Mouse (Mus musculus) hindbrain, embryonic 11.5 days (tissue): Measurements from ENCODE around the gene Tomm40l. TPM values are rescaled to one million over a fixed set of nuclear protein-coding genes. Genes with fewer than 3 reads are reported as not detected.

Experiments used
- polyA plus RNA-seq: library from polyadenylated mRNA; unstranded; fragments of >200 nt; fragmentation: Nextera tagmentation; extraction: Ambion mirVana; gene quantifications from 2 replicates; pipeline ENCODE4 v1.2.1, GENCODE M21; 2014

Tomm40l gene
- polyA plus RNA-seq, 1 experiment from 2014 or later: 23.5 TPM

Other genes starting within 250 kb of the Tomm40l start
- gene Fcgr2b, start 246.0 kb downstream of the Tomm40l start, polyA plus RNA-seq: 0.12 and 0.28 TPM in 2 replicates
- 0.39 and 0.62 TPM in 2 replicates for gene Fcgr4, start 203.6 kb downstream of the Tomm40l start, polyA plus RNA-seq
- gene Fcgr3, start 157.6 kb downstream of the Tomm40l start, polyA plus RNA-seq: 9.6 TPM in 2 replicates
- 8.7 and 10.5 TPM in 2 replicates for gene Cfap126, start 108.6 kb downstream of the Tomm40l start, polyA plus RNA-seq
- 259 and 284 TPM in 2 replicates for gene Sdhc, start 71.9 kb downstream of the Tomm40l start, polyA plus RNA-seq
- 0.99 and 1.5 TPM in 2 replicates for gene Mpz, start 71.8 kb downstream of the Tomm40l start, polyA plus RNA-seq
- 31.4 and 33.4 TPM in 2 replicates for gene Pcp4l1, start 26.2 kb downstream of the Tomm40l start, polyA plus RNA-seq
- gene Nr1i3, start 8.5 kb downstream of the Tomm40l start, polyA plus RNA-seq: 0.17 and 0.25 TPM in 2 replicates
- 3.1 and 5.0 TPM in 2 replicates for gene Apoa2, start 2.5 kb upstream of the Tomm40l start, polyA plus RNA-seq
- 22.1 and 26.1 TPM in 2 replicates for gene Fcer1g, start 11.9 kb upstream of the Tomm40l start, polyA plus RNA-seq
- 4.6 and 5.4 TPM in 2 replicates for gene Adamts4, start 27.9 kb upstream of the Tomm40l start, polyA plus RNA-seq
- 259 and 263 TPM in 2 replicates for gene Ndufs2, start 28.9 kb upstream of the Tomm40l start, polyA plus RNA-seq
- 59.1 and 66.3 TPM in 2 replicates for gene B4galt3, start 47.8 kb upstream of the Tomm40l start, polyA plus RNA-seq
- 48.1 and 51.8 TPM in 2 replicates for gene Ppox, start 58.7 kb upstream of the Tomm40l start, polyA plus RNA-seq
- 82.8 and 85.4 TPM in 2 replicates for gene Usp21, start 65.5 kb upstream of the Tomm40l start, polyA plus RNA-seq
- gene Ufc1, start 72.5 kb upstream of the Tomm40l start, polyA plus RNA-seq: 108 and 114 TPM in 2 replicates
- gene Dedd, start 106.6 kb upstream of the Tomm40l start, polyA plus RNA-seq: 46.6 and 49.5 TPM in 2 replicates
- 30.7 and 35.3 TPM in 2 replicates for gene Nit1, start 123.1 kb upstream of the Tomm40l start, polyA plus RNA-seq
- 68.3 and 68.4 TPM in 2 replicates for gene Pfdn2, start 123.2 kb upstream of the Tomm40l start, polyA plus RNA-seq
- gene Klhdc9, start 138.3 kb upstream of the Tomm40l start, polyA plus RNA-seq: 1.3 and 2.0 TPM in 2 replicates
- gene Nectin4, start 147.6 kb upstream of the Tomm40l start, polyA plus RNA-seq: 0.66 and 0.96 TPM in 2 replicates
- 0.54 and 0.99 TPM in 2 replicates for gene Arhgap30, start 166.4 kb upstream of the Tomm40l start, polyA plus RNA-seq
- gene Usf1, start 188.8 kb upstream of the Tomm40l start, polyA plus RNA-seq: 122 and 143 TPM in 2 replicates
- gene Tstd1, start 196.4 kb upstream of the Tomm40l start, polyA plus RNA-seq: 3.3 and 4.3 TPM in 2 replicates
- 16.9 and 20.1 TPM in 2 replicates for gene F11r, start 215.0 kb upstream of the Tomm40l start, polyA plus RNA-seq